Mouse (Mus musculus): ENCODE measurements around the gene Ubald1.

Ubald1 gene

DNA sequence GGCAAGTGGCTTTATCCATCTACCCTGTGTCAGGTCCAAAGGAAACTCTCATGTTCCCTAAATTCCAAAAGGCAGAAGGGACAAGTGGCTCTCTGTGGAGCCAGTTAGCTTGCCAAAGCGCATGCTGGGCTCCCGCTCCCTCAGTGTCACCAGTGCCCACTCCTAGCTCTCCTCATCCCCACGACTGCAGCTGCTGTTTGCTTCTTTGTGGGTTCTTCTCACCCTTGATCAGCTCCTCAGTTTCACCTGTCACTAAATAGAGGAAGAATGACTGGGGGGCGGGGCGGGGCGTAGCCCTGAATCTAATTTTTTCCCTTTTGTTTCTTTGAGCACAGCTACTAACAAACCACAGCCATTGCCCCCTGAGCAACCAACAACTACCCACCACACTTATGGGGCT is 18.8 kb upstream of the Ubald1 start:
- DNase-seq (ENCODE audit: low read depth), result no peak

DNA sequence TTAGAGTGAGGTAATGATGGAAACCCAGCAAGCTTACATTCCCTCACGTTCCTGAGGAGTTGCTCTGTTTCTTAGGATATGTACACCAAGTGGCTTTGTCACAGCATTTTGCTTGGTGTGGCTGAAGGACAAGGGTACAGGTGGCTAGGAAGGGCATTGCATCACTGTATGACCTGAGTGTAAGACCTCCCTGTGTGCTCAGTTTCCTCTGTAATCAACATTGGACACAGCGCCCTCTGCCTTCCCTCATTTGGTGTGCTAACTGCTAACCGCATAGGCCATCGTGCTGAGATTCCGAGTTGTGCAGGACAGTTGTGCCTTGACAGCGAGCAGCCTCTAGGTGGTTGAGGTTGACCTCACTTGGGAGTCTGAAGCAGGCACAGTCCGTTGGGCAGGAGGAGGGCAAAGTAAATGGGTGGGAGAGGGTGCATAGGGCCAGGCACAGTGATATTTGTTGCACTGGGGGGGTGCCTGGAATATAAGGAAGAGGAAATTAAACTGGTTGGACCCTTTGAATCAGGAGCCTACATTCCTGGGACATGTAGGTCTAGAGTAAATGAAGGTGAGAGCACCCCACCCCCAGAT is 17.1 kb upstream of the Ubald1 start:
- no peak for DNase-seq (ENCODE audit: low read depth)

DNA sequence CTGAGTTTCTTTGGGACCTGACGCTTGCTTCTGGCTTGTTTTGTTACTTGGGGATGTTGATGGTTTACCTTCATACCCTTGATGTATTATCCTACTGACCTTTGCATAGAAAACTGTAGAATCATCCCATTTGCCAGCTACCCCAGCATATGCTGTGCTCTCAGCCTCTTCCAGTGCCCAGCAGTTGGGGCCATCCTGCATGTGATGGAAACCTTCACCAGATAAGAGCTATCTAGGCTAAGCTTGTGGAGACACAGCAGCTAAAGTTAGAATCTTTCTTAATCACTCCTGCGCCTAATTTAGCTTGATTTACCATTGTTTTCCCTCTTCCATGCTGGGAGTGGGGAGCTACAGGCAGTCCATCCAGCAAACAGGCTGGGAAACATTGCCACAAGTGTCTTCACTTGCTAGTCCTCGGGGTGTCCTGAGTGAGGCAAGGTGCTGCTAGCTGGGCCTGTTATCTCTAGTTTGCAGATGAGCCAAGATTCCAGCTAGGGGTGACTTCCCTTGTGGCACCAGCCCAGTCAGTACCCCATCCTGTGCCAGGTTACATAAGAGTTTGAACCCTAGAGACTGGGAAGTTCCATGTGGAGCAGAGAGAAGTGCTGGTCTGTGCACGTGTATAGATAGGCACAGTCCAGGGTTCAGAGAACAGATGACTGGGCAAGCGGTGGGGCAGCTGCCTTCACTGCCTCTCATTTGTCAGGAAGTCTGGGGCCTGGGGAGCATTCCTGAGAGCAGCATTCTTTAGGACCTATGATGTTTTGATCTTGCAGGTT is 16.3 kb upstream of the Ubald1 start:
- DNase-seq (ENCODE audit: low read depth), result no peak

DNA sequence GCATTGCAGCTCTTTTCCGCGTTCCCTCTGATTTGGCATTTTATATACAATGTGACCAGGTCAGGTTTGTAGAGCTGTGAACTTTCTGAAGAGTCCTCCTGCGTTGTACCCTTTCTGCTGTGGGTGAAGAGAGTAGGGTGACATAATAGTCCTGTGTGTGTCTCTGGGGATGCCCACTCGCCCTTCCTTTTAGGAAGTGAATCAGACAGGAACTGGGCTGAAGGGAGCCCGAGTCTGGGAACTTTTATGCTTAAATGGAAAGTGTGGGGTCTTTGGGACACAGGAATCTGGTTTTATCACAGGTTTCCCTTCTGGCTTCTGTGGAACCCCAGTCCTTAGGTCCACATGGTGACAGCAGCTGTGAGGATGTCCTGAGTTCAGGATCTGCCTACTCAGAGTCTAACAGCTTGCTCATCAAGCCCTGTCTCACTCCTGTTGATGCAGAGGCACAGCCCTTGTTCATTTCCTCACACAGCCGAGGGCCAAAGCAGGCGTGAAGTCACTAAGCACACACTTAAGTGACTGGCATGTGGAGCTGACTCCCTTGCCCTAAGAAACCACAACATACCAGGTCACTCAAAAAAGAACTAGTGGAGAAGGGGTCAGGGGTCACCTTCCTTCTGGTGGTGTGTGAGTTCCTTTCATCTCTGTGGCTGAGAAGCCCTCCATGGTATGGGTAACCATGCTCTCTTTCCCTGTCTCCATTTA is 14.2 kb upstream of the Ubald1 start:
- DNase-seq (ENCODE audit: low read depth), result no peak

DNA sequence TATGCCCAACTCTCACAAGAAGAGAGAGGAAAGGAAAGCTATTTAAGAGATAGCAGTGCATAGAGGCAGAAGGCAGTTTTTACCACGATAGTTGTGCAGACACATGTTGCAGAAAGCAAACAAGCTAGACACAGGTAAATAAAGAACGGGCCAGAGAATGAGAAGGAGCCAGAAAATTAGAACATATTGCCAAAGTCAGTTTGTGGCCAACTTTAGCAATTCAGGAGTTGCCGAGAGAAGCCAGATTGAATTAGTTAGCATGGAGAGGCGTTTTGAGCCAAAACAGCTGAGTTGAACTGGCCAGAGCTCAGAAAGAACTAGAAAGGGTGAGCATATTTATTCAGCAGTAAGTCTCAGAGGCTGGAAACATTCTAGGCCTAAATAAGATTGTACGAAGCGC is 12.1 kb upstream of the Ubald1 start:
- no peak for DNase-seq (ENCODE audit: low read depth)

DNA sequence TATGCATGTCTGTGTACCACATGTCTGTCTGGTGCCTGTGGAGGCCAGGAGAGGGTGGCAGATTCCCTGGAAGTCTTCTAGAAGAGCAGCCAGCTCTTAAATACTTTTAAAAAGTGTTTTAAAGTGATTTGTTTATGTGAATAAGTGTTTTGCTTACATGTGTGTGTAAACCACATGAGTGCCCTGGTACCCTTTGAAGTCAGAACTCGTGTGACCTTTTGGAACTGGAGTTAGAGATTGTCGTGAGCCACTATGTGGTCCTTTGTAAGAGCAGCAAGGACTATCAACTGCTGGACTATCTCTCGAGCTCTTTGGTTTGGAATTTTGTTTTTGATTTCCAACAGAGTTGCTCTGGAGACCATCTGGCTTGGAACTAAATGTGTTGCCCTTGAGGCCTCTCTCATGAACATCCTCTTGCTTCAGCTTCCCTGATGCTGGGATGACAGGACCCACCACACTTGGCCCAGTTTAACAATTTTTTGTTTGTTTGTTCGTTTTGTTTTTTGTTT is 10.1 kb upstream of the Ubald1 start:
- no peak for DNase-seq (ENCODE audit: low read depth)

DNA sequence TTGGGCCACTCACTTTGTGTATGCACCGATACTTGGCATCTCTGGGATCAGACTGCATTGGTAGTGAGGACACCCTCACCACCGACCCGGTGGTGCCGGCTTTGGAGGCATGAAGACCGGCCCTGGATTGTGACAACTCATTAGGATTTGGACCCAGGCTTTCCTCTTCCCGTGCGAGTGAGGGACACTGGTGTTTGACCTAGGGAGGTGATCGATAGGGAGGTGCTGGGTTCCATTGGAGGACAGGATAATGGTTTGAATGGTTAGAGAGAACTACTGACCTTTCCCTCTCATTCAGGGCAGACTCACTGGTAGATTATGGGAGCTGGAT is 6.5 kb upstream of the Ubald1 start:
- no peak for DNase-seq (ENCODE audit: low read depth)

DNA sequence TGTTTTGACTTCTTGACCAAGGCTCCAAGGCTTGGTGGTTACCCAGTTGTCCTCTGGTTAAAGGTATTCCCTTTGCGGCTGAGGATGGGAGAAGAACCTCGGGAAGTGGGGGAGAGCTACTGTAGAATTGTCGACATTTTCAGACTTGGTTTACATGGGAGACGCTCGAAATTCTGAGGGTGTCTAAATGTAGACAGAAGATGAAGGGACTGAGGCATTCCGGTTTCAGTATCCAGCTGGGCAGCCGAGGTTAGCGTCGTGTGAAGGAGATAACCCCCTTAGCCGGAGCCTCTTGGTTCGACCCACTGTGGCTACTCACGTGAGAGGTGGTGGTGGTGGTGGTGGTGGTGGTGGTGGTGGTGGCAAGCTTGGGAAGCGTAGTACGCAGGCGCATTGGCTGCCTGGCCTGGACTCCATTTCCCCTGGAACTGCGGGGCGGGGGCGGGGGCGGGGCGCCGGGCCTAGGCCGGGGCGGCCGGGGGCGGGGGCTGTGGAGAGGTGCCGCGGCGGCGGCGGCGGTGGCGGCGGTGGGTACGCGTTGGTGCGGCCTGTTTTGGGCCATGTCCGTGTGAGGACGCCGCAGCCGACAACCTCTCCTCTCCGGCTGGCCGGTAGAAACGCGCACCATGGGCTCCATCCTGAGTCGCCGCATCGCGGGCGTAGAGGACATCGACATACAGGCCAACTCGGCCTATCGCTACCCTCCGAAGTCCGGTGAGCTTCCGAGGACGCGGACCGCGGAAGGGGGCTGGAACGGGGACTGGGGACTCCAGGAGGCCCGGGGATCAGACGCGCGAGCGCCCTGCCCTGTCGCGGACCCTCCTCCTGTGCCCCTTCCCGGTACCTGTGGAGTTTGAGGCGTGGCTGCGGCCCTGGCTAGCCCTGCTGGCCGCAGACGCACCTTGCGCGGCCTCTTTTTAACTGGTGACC is 5.9 kb upstream of the Ubald1 start, which contains the start of gene Mgrn1:
Mgrn1 (plus strand) TSS at position 490 of the 930 bp plus-strand sequence.
- peak; percentile 85 for DNase-seq (ENCODE audit: low read depth)

DNA sequence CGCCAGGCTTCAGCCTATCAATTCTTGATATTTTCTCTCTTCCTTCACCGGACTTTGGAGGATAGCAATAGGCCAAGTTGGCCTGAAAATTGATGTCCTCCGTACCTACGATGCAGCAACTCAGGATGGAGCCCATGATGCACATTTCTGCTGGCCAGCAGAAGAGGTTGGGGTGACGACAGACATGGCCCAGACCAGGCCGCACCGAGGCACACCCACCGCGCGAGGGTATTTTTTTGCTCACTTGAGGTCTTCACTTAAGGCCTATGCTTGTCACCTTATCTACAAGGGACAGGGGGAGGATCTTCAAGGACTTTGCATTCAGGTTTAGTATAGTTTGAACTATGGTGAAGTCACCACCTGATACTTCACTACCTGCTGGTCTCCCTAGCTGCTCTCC is 4.8 kb upstream of the Ubald1 start:
- DNase-seq (ENCODE audit: low read depth), result no peak

DNA sequence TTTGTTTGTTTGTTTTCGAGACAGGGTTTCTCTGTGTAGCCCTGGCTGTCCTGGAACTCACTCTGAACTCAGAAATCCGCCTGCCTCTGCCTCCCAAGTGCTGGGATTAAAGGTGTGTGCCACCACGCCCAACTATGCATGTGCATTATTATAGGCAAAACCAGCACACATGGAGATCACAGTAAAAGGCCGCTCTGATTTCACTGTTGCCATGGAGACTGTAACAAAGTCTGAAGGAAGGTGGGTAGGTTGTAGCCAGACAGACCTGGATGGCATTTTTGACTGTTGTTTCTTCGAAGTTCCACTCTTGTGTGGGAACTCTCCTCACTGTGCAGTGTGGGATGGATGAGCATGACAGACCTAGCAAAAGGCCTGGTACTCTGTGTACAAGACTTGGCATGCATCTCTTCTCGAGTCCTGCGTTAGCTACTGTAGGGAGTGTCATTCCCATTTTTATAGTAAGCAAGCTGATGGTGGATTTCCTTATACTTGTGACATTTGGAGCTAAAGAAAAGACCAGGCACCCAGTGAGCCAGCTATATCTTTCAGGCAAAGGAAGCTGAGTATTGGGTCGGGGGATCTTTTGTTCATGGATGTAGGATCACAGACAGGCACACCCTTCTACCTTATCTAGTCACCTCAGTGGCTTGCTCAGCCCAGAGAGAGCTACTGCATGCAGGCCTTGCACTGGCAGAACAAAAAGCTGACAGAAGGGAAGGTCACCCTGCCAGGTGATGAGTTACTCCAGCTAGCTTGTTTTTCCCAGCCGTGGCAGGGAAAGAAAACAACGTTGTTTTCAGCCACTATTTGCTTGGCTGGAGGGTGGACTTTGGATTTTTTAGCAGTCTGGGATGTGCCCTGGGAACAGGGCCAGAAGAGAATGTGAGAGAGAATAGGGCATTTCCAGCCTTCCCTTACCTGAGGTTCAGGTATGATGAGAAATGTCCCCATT is 1.6 kb upstream of the Ubald1 start:
- no peak for DNase-seq (ENCODE audit: low read depth)

DNA sequence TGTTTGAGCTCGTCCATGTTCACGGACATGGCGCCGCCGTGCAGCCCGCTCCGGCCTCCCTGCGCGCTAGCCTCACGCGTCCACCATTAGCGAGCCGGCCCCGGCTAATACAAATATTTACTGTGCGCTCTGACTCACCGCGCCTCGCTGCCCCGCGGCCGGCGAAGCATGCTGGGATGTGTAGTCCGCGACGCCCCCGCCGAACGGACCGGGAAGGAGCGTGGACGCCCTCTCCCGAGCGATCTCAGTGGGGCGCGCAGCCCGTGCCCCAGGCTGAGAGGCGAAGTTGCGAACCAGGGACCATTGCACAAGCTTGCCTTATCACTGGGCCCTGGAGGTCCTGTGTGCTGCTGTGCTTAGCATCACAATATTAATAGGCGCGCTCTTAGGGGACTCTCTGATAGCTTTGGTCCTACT is 399 bp downstream of the Ubald1 start:
- peak; percentile 81 for DNase-seq (ENCODE audit: low read depth)

DNA sequence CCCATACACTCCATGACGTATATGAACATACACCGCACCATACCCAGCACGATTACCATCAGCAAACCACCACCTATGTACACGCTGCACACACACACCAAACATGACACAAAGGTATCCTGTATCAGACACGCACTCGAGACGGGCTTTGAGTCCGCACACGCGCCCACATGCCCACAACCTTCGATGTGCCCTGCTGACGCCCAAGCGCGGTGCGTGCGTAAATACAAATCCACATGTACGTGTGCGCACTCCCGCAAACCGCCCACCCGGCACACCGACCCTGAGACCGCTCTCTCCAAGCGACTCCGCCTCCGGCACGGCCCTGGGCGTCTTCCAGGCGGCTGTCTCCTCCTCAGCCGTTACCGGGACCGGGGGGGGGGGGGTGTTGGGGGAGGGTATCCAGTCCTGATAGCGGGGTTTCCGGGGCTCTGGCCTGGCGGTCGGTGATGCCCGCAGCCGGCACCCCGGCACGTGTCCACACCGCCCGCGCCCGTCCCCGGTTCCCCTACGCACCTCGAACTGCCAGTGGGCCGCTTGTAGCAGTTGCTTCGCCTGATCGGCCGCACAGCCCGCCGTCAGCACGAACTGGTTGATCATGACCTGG is 911 bp downstream of the Ubald1 start:
- DNase-seq (ENCODE audit: low read depth), result no peak

DNA sequence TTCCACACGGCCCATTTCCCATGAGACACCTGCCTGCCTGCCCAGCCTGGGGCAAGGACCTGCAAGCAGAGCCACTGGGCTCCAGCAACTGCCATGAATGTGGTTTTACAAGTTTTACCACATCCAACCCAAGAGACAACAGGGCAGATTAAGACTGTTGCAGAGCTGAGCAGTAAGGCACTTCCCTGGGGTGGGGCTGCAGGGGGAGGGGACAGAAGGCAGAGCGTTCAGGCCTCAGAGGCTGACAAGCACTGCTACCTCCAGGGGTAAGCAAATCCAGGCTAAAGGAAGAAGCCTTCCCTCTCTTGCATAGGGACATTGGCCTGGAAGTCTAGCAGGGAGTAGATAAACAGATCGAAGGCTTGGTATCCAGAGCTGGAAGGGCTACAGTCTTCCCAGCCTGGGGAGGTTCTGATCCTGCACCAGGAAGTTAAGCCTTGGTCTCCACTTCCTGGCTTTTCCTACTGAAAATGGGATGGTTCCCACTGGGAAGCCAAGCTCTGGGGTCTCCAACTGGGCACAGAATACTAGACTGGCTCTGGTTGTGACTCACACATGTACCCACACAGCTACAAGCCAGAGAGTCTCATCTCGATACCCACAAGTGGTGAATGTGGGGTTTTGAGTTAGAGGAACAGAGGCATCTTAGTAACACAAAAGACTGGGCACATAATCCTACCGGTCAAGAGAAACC is 1.8 kb downstream of the Ubald1 start:
- DNase-seq (ENCODE audit: low read depth), result no peak

DNA sequence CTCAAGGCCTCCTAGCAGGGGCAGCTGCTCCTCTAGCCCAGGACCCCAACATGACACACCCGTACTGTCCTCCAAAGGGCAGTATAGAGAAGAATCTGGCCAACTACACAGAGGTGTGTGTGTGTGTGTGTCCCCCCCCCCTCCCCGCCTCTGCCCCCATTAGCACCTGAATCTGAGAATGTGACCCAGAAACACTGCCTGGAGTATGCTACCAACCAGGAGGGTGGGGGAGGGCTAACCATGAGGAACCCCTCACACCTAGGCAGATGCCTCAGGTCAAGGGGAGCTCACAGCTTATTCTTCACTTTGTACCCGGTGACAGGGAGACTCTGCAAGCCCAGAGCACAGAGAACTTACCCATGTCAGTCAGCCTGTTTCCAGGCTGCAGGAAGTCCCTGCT is 2.4 kb downstream of the Ubald1 start:
- DNase-seq (ENCODE audit: low read depth), result no peak

DNA sequence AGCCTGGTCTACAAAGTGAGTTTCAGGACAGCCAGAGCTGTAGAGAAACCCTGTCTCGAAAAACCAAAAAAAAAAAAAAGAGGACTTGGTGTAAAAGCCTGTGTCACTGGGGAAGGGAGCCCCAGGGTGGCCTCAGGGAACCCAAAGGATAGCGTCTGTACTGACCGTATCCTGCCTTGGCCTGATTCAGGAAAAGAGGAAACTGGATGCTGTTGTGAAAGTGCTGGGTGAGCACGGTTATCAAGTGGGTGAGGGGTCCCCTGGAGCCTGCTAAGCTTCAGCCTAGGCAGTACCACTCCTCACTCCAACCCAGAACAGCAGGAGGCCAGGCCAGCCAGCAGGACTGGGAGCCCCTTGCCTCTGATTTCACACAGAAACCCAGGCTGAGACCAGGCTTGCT is 2.9 kb downstream of the Ubald1 start:
- DNase-seq (ENCODE audit: low read depth), result no peak

DNA sequence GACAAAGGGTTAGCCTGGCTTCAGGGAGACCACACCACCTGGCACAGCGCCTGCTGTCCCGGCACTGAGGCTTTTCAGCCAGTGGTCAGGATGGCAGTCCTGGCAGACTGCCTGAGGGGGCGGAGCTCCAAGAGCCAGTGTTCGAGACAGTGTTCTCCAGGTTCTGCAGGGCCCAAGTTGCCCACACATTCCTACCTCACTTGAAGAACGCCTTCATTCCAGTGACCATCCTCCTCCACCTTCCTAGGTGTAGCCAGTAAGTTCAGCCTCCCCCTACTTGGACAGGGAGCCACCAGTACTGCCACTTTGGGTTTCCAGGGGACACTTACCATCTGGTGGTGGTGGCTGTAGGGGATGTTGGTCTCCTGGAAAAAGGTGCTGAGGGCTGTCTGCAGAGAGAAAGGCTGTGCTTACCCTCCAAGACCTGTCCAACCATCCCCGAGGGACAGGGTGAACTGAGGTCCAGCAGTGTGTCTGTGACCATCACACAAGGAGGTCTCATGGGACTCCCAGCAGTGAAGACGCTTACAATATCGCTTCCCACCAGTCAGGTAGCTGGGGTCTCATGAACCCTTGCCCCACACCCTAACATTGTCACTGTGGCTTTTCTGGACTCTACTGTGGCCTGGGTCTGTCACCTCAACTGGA is 4.0 kb downstream of the Ubald1 start:
- no peak for DNase-seq (ENCODE audit: low read depth)

DNA sequence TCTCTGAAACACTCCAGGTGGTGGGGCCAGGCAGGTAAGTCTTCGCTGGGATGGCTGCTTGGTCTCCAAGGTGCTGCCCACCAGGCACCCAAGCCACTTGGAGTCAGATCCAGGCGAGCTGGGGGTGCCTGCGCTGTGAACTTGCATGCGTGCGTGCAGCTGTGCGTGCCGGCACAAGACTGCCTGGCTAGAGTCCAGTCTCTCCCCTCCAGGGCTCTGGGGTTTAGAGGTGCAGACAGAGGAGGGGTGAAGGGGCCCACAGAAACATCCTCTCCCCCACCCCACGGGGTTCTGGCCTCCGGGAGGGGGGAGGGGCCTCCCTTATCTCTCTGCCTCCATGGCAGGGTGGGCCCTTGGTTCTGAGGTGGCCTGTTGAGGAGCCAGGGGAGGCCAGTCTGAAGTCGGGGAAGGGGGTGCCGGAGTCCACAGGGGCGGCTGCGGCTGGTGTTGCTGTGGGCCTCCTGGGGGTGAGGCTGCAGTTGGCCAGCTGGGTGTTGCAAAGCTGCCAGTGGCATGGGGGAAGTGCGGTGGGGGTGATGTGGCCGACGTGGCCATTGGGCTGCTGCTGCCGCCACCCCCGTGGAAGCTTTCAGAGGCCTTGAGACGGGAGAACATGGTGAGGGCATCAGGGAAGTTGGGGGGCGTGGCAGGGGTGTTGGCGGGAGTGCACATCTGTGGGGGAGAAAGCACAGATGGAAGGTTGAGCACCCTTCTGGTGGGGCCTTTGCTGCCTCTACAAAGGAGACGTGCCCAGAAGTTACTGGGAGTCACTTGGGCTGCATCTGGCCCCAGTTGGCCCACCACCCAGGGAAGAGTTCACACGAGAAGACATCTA is 4.7 kb downstream of the Ubald1 start:
- no peak for DNase-seq (ENCODE audit: low read depth)

DNA sequence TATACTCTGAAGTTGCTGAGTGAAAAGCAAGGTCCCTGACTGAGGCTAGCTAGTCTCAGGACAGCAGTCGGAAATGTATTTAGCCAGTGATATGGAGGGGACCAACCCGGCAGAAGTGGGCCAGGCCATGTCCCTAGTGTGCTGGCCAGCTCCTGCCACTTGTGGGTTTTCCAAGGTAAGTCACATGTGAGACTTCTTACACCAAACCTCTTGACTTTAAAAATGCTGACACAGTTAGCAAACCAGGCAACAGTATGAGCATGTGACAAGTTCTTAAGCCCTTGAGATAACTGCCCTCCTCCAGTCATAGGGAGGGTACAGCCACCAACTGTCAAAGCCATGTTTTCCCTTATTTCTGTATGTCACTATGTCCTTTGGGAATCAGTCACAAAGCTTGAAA is 8.2 kb downstream of the Ubald1 start:
- no peak for DNase-seq (ENCODE audit: low read depth)

Data from c-Kit-positive CD71-positive TER-119-negative erythroid progenitor cells, embryonic 14.5 days (primary cell).